Mouse (Mus musculus): ENCODE results near the gene Elp4. TPM values are rescaled to one million over a fixed set of nuclear protein-coding genes. Genes with fewer than 3 reads are reported as not detected.
A peak's percentile ranks its signal among the peaks of the same experiment; 100 is the strongest.

Elp4 gene
- polyA plus RNA-seq, 1 experiment from 2014 or later, result 34.3 TPM

DNA sequence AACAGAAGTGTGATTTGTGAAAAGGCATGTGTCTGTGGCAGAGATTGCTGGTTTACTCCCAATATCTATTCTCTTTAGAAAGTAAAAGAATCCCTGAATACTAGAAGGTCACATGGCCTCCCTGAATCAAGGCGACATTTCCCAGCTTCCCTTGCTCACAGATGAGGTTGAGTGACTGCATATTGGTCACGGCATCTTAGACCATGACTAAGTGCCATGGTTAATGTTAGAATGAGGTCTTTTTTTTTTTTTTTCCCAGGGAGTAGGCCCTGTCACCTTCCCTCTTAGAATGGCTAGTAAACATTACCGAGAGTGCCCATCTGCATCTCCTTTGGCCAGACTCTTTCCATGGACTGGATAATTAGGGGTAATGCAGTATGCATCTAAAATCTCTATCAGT, 193.9 kb downstream of the Elp4 start:
- Histone ChIP-seq H3K9ac (no peak overlapping the region), H3K27me3 (no peaks in the 10 kb centered on the region), H3K4me3 (replicated peaks) (no peak overlapping the region), H3K27ac (replicated peaks) (no peak overlapping the region), H3K9me3 (replicated peaks) (no peaks in the 10 kb centered on the region), H3K4me1 (no peaks in the 10 kb centered on the region), H3K4me2 (replicated peaks) (no peak overlapping the region), H3K36me3 (no peaks in the 10 kb centered on the region)
- 64% methylated on average over 3 of the region's 3 CpGs for WGBS
- ATAC-seq (ENCODE audit: insufficient number of reproducible peaks, low FRiP score, low TSS enrichment, low read depth), result no peak

DNA sequence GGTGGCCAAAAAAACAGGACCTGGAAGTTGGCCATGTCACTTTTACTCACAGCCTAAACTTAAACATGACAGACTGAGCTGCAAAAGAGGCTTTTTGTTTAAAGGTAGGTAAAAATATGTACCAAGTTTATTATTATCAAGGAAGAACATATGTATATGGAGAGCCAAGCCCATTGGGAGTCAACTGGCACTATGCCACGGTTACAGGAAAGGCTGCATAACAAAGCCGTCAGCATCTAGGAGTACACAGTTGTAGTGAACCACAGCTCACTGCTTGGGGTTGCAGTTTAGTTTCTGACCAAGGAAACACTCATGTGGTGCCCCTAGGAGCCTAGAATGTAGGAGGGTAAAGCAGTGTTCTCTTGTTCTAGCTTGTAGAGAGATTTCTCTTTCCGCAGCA, 195.2 kb downstream of the Elp4 start:
- WGBS, result 71% methylated on average over 3 of the region's 3 CpGs
- Histone ChIP-seq H3K9me3 (replicated peaks) (no peaks in the 10 kb centered on the region), H3K27ac (replicated peaks) (no peak overlapping the region), H3K9ac (no peak overlapping the region), H3K27me3 (no peaks in the 10 kb centered on the region), H3K36me3 (no peaks in the 10 kb centered on the region), H3K4me3 (replicated peaks) (no peak overlapping the region), H3K4me1 (no peaks in the 10 kb centered on the region), H3K4me2 (replicated peaks) (no peak overlapping the region)
- no peak for ATAC-seq (ENCODE audit: insufficient number of reproducible peaks, low FRiP score, low TSS enrichment, low read depth)

DNA sequence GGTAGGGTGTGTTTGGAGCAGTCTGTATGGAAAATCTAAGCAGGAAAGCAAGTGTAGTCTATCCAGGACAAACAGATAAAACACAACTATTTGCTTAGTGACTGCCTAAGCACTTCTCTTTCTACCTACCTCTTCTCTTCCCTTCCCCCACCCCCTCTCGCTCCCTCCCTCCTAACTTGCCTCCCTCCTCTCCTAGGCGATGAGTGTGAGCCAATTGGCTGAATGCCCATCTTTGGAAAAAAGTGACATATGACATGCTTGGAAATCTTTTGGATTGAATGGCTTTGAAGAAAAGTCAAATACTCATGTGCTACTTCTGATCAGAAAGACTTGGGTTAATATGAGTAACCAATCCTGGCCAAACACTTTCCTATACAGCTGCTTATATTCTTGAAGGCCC, 199.0 kb downstream of the Elp4 start:
- H3K27me3 ChIP-seq, result no peaks in the 10 kb centered on the region
- no peak overlapping the region for H3K4me3 ChIP-seq (replicated peaks)
- H3K4me1 ChIP-seq, result no peaks in the 10 kb centered on the region
- no peak for ATAC-seq (ENCODE audit: insufficient number of reproducible peaks, low FRiP score, low TSS enrichment, low read depth)
- no peaks in the 10 kb centered on the region for H3K9me3 ChIP-seq (replicated peaks)
- no peak overlapping the region for H3K27ac ChIP-seq (replicated peaks)
- H3K9ac ChIP-seq, result no peak overlapping the region
- H3K4me2 ChIP-seq (replicated peaks), result no peak overlapping the region
- no peaks in the 10 kb centered on the region for H3K36me3 ChIP-seq
- WGBS, result 53% methylated on average over 2 of the region's 2 CpGs

DNA sequence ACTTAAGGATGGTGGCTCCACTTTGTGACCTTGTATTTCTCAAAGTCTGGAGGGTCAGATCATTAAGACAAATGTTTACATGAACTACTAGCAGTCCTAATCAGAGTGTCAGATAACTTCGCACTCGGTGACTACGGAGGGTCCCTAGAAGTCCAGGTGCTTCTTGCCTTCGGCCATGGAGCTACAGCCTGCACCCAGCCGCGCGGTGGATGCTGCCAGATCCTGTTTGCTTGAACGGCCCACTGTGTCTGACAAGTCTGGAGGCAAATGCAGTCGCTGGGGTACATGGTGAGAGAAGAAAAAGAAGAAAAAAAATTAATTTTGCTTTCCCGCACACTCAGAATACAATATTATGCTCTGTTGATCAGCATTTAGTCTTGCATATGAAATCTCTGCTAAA, 201.8 kb downstream of the Elp4 start:
- Histone ChIP-seq H3K27me3 (no peaks in the 10 kb centered on the region), H3K4me1 (no peaks in the 10 kb centered on the region), H3K4me3 (replicated peaks) (no peak overlapping the region), H3K9ac (no peak overlapping the region), H3K27ac (replicated peaks) (no peak overlapping the region), H3K9me3 (replicated peaks) (no peaks in the 10 kb centered on the region), H3K36me3 (no peaks in the 10 kb centered on the region), H3K4me2 (replicated peaks) (no peak overlapping the region)
- no peak for ATAC-seq (ENCODE audit: insufficient number of reproducible peaks, low FRiP score, low TSS enrichment, low read depth)
- 85% methylated on average over 10 of the region's 10 CpGs for WGBS

DNA sequence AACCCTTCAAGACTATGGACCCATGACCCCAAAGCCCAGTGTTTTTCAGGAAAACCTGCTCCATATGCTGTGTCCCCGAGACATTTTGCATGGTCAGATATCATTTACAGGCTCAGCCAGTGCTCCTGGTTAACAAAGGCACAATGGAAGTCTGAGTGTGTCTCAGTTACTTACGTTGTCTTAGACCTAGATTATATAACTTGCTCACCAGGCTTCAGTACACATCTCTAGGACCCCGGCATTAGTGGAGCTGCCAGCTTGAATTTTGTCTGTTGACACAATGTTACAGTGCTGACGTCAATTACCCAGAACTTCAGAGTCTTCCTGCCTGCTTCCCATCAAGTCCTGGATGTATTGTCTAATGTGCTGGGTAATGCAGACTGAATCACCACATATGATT, 202.6 kb downstream of the Elp4 start:
- WGBS, result 52% methylated on average over 4 of the region's 4 CpGs
- H3K36me3 ChIP-seq, result no peaks in the 10 kb centered on the region
- no peaks in the 10 kb centered on the region for H3K27me3 ChIP-seq
- no peak overlapping the region for H3K4me3 ChIP-seq (replicated peaks)
- H3K4me2 ChIP-seq (replicated peaks), result no peak overlapping the region
- H3K9me3 ChIP-seq (replicated peaks), result no peaks in the 10 kb centered on the region
- H3K27ac ChIP-seq (replicated peaks), result no peak overlapping the region
- no peaks in the 10 kb centered on the region for H3K4me1 ChIP-seq
- ATAC-seq (ENCODE audit: insufficient number of reproducible peaks, low FRiP score, low TSS enrichment, low read depth), result no peak
- H3K9ac ChIP-seq, result no peak overlapping the region

DNA sequence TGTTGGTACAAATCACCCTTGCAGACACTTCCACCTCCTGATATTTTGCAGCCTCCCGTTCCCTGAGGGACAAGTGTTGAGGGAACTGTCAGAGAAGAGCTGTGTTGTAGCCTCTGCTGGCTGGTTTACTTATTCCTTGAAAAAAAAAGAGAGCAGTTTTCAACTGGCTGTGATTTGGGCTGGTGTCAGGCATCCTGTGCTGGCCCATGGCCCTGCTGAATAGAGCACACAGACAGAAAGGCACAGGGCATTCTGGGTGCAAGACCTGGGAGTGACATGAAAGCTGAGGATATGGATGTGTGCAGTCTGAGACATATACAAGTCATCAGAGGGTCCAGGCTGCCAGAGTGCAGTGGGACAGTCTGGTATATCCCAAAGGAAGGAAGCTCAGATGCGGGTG, 205.7 kb downstream of the Elp4 start:
- no peaks in the 10 kb centered on the region for H3K4me1 ChIP-seq
- H3K4me3 ChIP-seq (replicated peaks), result no peak overlapping the region
- ATAC-seq (ENCODE audit: insufficient number of reproducible peaks, low FRiP score, low TSS enrichment, low read depth), result no peak
- no peaks in the 10 kb centered on the region for H3K9me3 ChIP-seq (replicated peaks)
- no peak overlapping the region for H3K27ac ChIP-seq (replicated peaks)
- no peak overlapping the region for H3K9ac ChIP-seq
- 75% methylated on average over 2 of the region's 2 CpGs for WGBS
- no peaks in the 10 kb centered on the region for H3K36me3 ChIP-seq
- H3K27me3 ChIP-seq, result 0 out of 2 replicates have a peak, but pooled peaks cover 2% of the 10 kb centered on the region
- no peak overlapping the region for H3K4me2 ChIP-seq (replicated peaks)

DNA sequence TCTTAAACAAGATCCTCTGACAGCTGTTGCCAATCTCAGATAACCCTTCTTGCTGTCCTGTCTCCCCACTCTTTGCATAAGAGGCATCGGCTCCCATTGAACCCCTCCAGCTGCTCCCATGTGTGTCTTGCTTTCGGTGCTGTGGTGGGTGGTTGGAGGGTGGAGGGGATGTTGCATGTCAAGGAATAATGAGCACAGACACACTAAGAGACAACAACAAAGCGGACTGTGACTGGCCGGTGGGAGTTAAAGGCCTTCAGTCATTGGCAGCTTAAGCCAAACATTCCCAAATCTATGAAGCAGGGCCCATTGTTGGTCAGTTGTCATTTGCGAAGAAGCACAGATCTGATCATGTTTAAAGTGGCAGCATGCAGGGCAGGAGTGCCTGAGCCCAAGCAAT, 206.6 kb downstream of the Elp4 start:
- Histone ChIP-seq H3K4me2 (replicated peaks) (no peak overlapping the region), H3K27ac (replicated peaks) (no peak overlapping the region), H3K9me3 (replicated peaks) (no peaks in the 10 kb centered on the region), H3K9ac (no peak overlapping the region), H3K36me3 (no peaks in the 10 kb centered on the region), H3K4me1 (no peaks in the 10 kb centered on the region), H3K4me3 (replicated peaks) (no peak overlapping the region), H3K27me3 (peaks cover 8% of the 10 kb centered on the region)
- WGBS, result 76% methylated on average over 5 of the region's 5 CpGs
- no peak for ATAC-seq (ENCODE audit: insufficient number of reproducible peaks, low FRiP score, low TSS enrichment, low read depth)

DNA sequence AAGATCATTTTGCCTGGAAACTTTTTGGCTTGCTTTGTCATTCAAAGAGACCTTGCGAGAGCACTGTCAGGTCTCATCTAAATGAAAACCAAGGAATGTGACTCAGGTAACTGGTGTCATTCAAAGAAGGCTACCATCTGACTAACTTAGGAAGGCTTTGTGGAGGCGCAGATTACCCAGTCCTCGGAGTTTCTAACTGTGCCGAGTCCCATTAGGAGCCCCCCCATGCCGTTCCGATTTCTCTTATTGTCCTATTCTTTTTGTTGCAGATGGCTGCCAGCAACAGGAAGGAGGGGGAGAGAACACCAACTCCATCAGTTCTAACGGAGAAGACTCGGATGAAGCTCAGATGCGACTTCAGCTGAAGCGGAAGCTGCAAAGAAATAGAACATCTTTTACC, 213.1 kb downstream of the Elp4 start:
- ATAC-seq (ENCODE audit: insufficient number of reproducible peaks, low FRiP score, low TSS enrichment, low read depth), result no peak
- Histone ChIP-seq H3K36me3 (no peaks in the 10 kb centered on the region), H3K9ac (no peak overlapping the region), H3K27ac (replicated peaks) (no peak overlapping the region), H3K27me3 (peaks cover 71% of the 10 kb centered on the region), H3K4me2 (replicated peaks) (no peak overlapping the region), H3K4me3 (replicated peaks) (no peak overlapping the region), H3K4me1 (peaks cover 26% of the 10 kb centered on the region), H3K9me3 (replicated peaks) (no peaks in the 10 kb centered on the region)
- WGBS, result 13% methylated on average over 10 of the region's 10 CpGs

DNA sequence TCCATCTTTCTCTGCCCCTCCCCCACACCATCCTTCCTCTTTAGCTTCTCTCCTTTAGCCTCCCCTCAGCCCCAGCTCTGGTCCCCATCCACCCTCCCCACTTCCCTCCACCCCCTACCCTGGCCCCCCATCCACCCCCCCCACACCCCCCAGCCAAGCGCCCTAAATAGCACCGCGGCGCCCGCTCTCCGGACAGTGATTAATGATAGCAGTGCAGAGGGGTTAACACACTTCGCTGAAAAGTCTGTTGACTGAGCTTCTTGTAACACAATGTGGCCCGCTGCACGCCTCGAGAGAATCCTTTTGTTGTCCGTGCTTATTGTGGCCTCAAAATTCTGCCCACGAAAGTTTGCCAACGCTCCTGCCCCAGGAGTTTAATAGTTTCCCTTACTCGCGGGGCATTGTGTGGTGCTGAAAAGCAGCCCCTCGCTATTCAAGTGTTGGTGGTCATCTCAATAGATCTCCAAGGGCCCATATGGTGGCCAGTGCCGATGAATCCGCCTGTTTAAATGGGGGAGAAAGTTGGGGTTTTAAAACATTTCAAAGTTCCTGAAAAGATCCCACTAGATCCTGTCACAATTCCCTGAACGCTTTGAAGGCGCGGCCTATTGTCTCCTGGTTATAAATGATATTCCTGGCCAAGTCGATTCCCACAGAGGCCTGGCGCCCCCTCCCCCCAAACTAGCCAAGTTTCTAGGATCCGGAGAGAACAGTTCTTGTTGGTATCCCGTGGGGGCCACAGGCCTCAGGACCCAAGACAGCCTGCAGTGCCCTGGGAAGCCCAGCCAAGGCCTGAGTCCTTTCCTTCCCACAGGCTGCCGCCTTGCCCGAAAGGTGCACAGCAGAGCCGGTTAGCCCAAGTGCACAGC, 214.4 kb downstream of the Elp4 start:
- Histone ChIP-seq H3K9me3 (replicated peaks) (no peaks in the 10 kb centered on the region), H3K4me1 (peaks cover 26% of the 10 kb centered on the region), H3K4me3 (replicated peaks) (no peak overlapping the region; the same call in 1 of the 2 replicates), H3K27ac (replicated peaks) (no peak overlapping the region), H3K27me3 (peaks cover 84% of the 10 kb centered on the region), H3K4me2 (replicated peaks) (peak overlapping the region; percentile 12; the same call in 1 of the 2 replicates), H3K36me3 (no peaks in the 10 kb centered on the region), H3K9ac (no peak overlapping the region)
- no peak for ATAC-seq (ENCODE audit: insufficient number of reproducible peaks, low FRiP score, low TSS enrichment, low read depth)
- WGBS, result 5% methylated on average over 28 of the region's 28 CpGs

DNA sequence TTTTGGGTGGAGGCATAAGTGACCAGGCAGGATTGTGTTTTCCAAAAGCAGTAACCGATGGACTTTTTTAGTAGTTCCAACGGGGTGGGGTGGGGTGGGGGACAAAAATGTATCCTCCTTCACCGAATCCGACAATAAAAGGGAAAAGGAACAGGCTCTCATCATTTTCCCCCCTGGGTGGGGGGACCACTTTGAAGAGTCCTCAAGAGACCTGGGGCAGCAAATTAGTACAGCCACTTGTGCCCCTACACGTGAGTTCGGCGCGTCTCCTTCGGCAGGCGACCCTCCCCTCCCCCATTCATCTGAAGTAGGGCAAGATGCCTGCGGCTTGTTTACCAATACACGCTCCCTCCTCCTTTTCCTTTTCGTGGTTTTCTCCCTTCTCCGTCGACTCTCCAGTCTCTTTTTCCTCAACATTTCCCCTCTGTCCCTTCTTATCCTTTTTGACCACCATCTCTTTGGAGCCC, 215.0 kb downstream of the Elp4 start:
- peaks cover 26% of the 10 kb centered on the region for H3K4me1 ChIP-seq
- peak overlapping the region; percentile 12; the same call in 1 of the 2 replicates for H3K4me2 ChIP-seq (replicated peaks)
- H3K36me3 ChIP-seq, result no peaks in the 10 kb centered on the region
- H3K27ac ChIP-seq (replicated peaks), result no peak overlapping the region
- WGBS, result under 1% methylated on average over 15 of the region's 15 CpGs
- no peak overlapping the region for H3K9ac ChIP-seq
- no peak overlapping the region; the same call in 1 of the 2 replicates for H3K4me3 ChIP-seq (replicated peaks)
- peaks cover 88% of the 10 kb centered on the region for H3K27me3 ChIP-seq
- H3K9me3 ChIP-seq (replicated peaks), result no peaks in the 10 kb centered on the region
- ATAC-seq (ENCODE audit: insufficient number of reproducible peaks, low FRiP score, low TSS enrichment, low read depth), result no peak

DNA sequence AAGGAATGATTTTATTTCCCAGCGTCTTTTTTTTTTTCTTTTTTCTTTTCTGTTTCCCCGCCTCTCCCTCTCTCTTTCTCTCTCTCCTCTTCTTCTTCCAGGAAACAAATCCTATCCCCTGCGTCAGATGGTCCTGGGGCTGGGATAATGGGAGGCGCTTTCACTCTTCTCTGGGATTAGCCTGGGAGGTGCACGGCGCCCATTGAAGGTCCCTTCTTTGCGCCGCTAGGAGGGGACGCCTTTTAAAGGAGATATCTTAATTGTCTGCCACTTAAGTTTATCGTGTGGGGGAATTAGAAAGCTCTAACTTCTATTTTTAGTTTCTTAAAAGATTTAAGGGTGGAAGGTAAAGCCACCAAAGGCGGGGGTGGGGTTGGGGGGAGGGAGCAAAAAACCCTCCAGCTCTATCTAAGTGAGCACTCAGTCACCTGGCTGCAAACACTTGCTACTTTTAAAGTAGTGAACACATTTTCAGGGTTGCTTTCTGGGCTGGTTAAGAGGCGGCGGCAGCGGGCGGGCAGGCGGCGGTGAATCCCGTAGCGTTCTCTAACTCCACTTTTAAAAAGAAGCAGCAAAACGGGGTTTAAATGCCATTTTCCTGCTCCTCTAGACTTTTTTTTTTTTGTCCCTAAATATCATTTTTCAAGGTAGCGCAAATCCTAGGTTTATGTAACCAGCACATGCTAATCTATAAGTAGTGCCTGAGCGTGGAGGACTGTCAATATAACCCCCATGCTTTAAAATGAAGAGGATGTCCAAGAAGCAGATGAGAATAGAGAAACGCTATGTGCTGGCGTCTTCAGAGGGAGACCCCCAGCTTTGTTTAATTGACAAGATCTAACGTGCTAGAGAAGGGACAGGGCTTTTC, 215.7 kb downstream of the Elp4 start:
- Histone ChIP-seq H3K27ac (replicated peaks) (no peak overlapping the region), H3K9me3 (replicated peaks) (no peaks in the 10 kb centered on the region), H3K4me1 (peaks cover 26% of the 10 kb centered on the region), H3K4me3 (replicated peaks) (peak overlapping the region; percentile 16), H3K9ac (no peak overlapping the region), H3K27me3 (peaks cover 92% of the 10 kb centered on the region), H3K4me2 (replicated peaks) (peak overlapping the region; percentile 29), H3K36me3 (no peaks in the 10 kb centered on the region)
- ATAC-seq (ENCODE audit: insufficient number of reproducible peaks, low FRiP score, low TSS enrichment, low read depth), result no peak
- WGBS, result 2% methylated on average over 25 of the region's 25 CpGs

All from embryonic facial prominence, embryonic 15.5 days (tissue).